Mouse (Mus musculus): ENCODE measurements at regions not wholly inside any gene's neighbourhood (a gene's known extent, or its start where the extent isn't known, plus 50 kb on each side); places are given as distances from the start of the nearest gene placed in this dataset.

GRCm38 (mm10) chr12:70590456-70591050 is 137.7 kb downstream of the Tmx1 start:
- DNase-seq = peak; percentile 33

GRCm38 (mm10) chr12:70592821-70593220 is 139.9 kb downstream of the Tmx1 start:
- peak; percentile 78 for DNase-seq

- no peak for DNase-seq
Measured at GRCm38 (mm10) chr12:70598211-70598701, 145.4 kb downstream of the Tmx1 start.

- DNase-seq = no peak
Measured at GRCm38 (mm10) chr12:70599731-70600130, 146.8 kb downstream of the Tmx1 start.

- no peak for DNase-seq
Measured at GRCm38 (mm10) chr12:70603869-70604268, 151.0 kb downstream of the Tmx1 start.

- no peak for DNase-seq
Measured at GRCm38 (mm10) chr12:70608672-70609071, 155.8 kb downstream of the Tmx1 start.

- no peak for DNase-seq
Measured at GRCm38 (mm10) chr12:70609116-70609871, 156.4 kb downstream of the Tmx1 start.

- DNase-seq = peak; percentile 59
Measured at GRCm38 (mm10) chr12:70611891-70612290, 159.0 kb downstream of the Tmx1 start.

GRCm38 (mm10) chr12:70613244-70613643 is 160.3 kb downstream of the Tmx1 start:
- no peak for DNase-seq

- DNase-seq = no peak
Measured at GRCm38 (mm10) chr12:70614101-70614500, 161.2 kb downstream of the Tmx1 start.

- DNase-seq = no peak
Measured at GRCm38 (mm10) chr12:70614686-70615085, 161.8 kb downstream of the Tmx1 start.

GRCm38 (mm10) chr12:70615123-70615522 is 162.2 kb downstream of the Tmx1 start:
- no peak for DNase-seq

- no peak for DNase-seq
Measured at GRCm38 (mm10) chr12:70616049-70616448, 163.2 kb downstream of the Tmx1 start.

- DNase-seq = no peak
Measured at GRCm38 (mm10) chr12:70616487-70616886, 163.6 kb downstream of the Tmx1 start.

- DNase-seq = no peak
Measured at GRCm38 (mm10) chr12:70617024-70617423, 164.1 kb downstream of the Tmx1 start.

GRCm38 (mm10) chr12:70617979-70618378 is 165.1 kb downstream of the Tmx1 start:
- DNase-seq = no peak

GRCm38 (mm10) chr12:70619436-70619835 is 166.5 kb downstream of the Tmx1 start:
- no peak for DNase-seq

- DNase-seq = no peak
Measured at GRCm38 (mm10) chr12:70622019-70622418, 169.1 kb downstream of the Tmx1 start.

GRCm38 (mm10) chr12:70624298-70624980 is 171.5 kb downstream of the Tmx1 start:
- no peak for DNase-seq

- no peak for DNase-seq
Measured at GRCm38 (mm10) chr12:70627638-70628037, 174.7 kb downstream of the Tmx1 start.

GRCm38 (mm10) chr12:70628384-70629365 is 175.8 kb downstream of the Tmx1 start:
- no peak for DNase-seq

- DNase-seq = no peak
Measured at GRCm38 (mm10) chr12:70629371-70629770, 176.5 kb downstream of the Tmx1 start.

- DNase-seq = no peak
Measured at GRCm38 (mm10) chr12:70631281-70631680, 178.4 kb downstream of the Tmx1 start.
